ENCODE assay signal across 25 mouse cellular contexts in the genomic region with DNA sequence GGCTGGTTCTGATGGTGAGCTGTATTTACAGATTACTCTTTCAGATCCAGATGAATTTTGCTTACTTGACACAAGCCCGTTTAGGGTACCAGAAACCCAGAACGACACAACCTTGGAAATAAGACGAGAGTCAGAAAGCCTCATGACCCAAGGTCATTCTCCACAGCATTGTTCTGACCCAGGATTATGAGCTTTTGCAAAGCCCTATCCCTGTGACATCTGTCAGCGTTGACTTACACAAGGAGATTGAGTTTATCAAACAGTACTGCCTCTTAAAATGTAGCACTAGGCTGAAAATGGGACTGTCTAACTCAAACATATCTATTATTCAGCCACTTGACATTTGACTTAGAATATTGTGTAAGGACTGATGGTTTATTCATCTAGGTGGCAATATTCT.
"Had no signal": no experiment of that assay in that cellular context is flagged by ENCODE, and none has a peak within 500 bp of the region (broad histone marks: within the 10 kb centered on the region; RNA-seq: fewer than 3 reads in every experiment).

No protein-coding gene starts in this region.

- H3K9ac ChIP-seq: heart, embryonic 13.5 days; heart, embryonic 15.5 days; hindbrain, embryonic 13.5 days; hindbrain, embryonic 15.5 days; kidney, embryonic 15.5 days; limb, embryonic 13.5 days; limb, embryonic 15.5 days had no signal

- H3K4me3 ChIP-seq: gastrocnemius, adult 2 months; heart, embryonic 13.5 days; heart, embryonic 15.5 days; hindbrain, embryonic 13.5 days; hindbrain, embryonic 15.5 days; kidney, embryonic 15.5 days; limb, embryonic 13.5 days; limb, embryonic 15.5 days had no signal

- DNase-seq: gastrocnemius, adult 2 months; gastrocnemius, postnatal 10 days; gastrocnemius, postnatal 25 days; heart, adult 18-20 months; heart, postnatal 14 days; heart, postnatal 36 days; kidney, adult 11 months; kidney, adult 2 months; kidney, adult 9 months; kidney, postnatal 14 days; kidney, postnatal 36 days; layer of hippocampus, adult 9-11 months; layer of hippocampus, postnatal 36 days; left cerebral cortex, postnatal 4 days had no signal

- ATAC-seq: intestine, embryonic 16.5 days had no signal

- H3K27ac ChIP-seq: gastrocnemius, adult 2 months; heart, embryonic 13.5 days; heart, embryonic 15.5 days; hindbrain, embryonic 13.5 days; hindbrain, embryonic 15.5 days; hindbrain, postnatal 0 days; kidney, embryonic 15.5 days; kidney, postnatal 0 days; limb, embryonic 13.5 days; limb, embryonic 15.5 days had no signal

- H3K4me2 ChIP-seq: heart, embryonic 11.5 days; heart, embryonic 13.5 days; heart, embryonic 15.5 days; hindbrain, embryonic 13.5 days; hindbrain, embryonic 15.5 days; kidney, embryonic 15.5 days; limb, embryonic 13.5 days; limb, embryonic 15.5 days had no signal

- H3K36me3 ChIP-seq: heart, embryonic 13.5 days; heart, embryonic 15.5 days; hindbrain, embryonic 13.5 days; hindbrain, embryonic 15.5 days; kidney, embryonic 15.5 days; limb, embryonic 13.5 days; limb, embryonic 15.5 days had no signal

- H3K4me1 ChIP-seq: heart, embryonic 13.5 days; heart, embryonic 15.5 days; hindbrain, embryonic 13.5 days; hindbrain, embryonic 15.5 days; kidney, embryonic 15.5 days; limb, embryonic 13.5 days; limb, embryonic 15.5 days had no signal

- H3K27me3 ChIP-seq: heart, embryonic 13.5 days; heart, embryonic 15.5 days; hindbrain, embryonic 13.5 days; hindbrain, embryonic 15.5 days; kidney, embryonic 15.5 days; limb, embryonic 13.5 days; limb, embryonic 15.5 days had no signal

- H3K9me3 ChIP-seq: heart, embryonic 13.5 days; heart, embryonic 15.5 days; hindbrain, embryonic 13.5 days; hindbrain, embryonic 15.5 days; kidney, embryonic 15.5 days; limb, embryonic 13.5 days; limb, embryonic 15.5 days had no signal
